Mouse (Mus musculus): Measurements from ENCODE around the gene Fhod1.

DNA sequence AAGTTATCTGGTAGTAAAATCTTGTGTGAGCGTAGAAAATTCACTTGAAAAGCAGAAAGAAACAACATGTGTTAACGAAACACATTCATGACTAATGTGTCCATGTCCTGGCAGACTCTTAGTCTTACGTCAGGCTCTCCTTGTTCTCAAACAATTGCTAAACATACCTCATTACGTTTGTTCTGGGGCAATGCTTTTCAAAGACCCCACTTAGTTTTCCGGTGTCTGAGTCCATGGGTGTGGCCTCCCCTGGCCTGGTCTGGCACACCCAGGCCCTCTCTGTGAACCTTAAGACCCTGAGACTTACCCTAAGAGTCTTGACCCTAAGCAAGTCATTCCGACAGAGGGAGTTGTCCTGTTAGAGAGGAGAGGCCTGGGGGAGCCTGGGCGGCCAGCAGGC lies 46.2 kb upstream of the Fhod1 start:
- TF ChIP-seq POLR2A (IDR thresholded peaks at IDR 0.05; ENCODE audit: borderline replicate concordance, extremely low read depth, insufficient read depth, insufficient read length, poor library complexity, severe bottlenecking) = no peak
- no peak for TF ChIP-seq CTCF (IDR thresholded peaks at IDR 0.05; ENCODE audit: borderline replicate concordance, extremely low read depth, insufficient read depth, insufficient read length)
